Mouse (Mus musculus): ENCODE data around the gene Btbd1.

- TF ChIP-seq GATA1 (IDR thresholded peaks at IDR 0.05; ENCODE audit: low read length) (no peak), TAL1 (IDR thresholded peaks at IDR 0.05; ENCODE audit: low read length) (no peak)
These were observed 36.7 kb upstream of the Btbd1 start for GRCm38 (mm10) chr7:81865937-81866336.
